Comparison of ENCODE assay signal across 9 mouse cellular contexts in genomic region chr2:180894734-180895133, GRCm38 (mm10). TPM values are rescaled to one million over a fixed set of nuclear protein-coding genes. Genes with fewer than 3 reads are reported as not detected.
A peak's percentile ranks its signal among the peaks of the same experiment; 100 is the strongest.
DNase-seq lines count a peak whose midpoint lies in the region; ATAC-seq and TF ChIP-seq lines count a peak whose summit lies in the region.
"Had no signal": no experiment of that assay in that cellular context is flagged by ENCODE, and none has a peak within 500 bp of the region (broad histone marks: within the 10 kb centered on the region; RNA-seq: fewer than 3 reads in every experiment).

No protein-coding gene starts in this region.

- no peak for TF ChIP-seq POLR2A in heart, adult 2 months (IDR thresholded peaks at IDR 0.05; ENCODE audit: insufficient read depth, low read depth, low read length)

- no peak overlapping the region for H3K27ac ChIP-seq in heart, adult 2 months
- H3K27ac ChIP-seq in midbrain, embryonic 12.5 days (replicated peaks), result peak overlapping the region; percentile 100

- H3K9ac ChIP-seq in heart, adult 2 months (ENCODE audit: low read depth, low read length), result no peak overlapping the region
- H3K9ac ChIP-seq in midbrain, embryonic 12.5 days (replicated peaks), result peak overlapping the region; percentile 99

- DNase-seq in heart, adult 2 months, result peak; percentile 41 to 62
- DNase-seq in heart, postnatal 25 days (ENCODE audit: low spot score), result no peak
- DNase-seq in cerebellum, postnatal 14 days, result peak; percentile 96 to 97
- peak; percentile 57 for DNase-seq in gastrocnemius, postnatal 10 days
- peak; percentile 24 for DNase-seq in kidney, adult 11 months
- DNase-seq in left cerebral cortex, postnatal 36 days (ENCODE audit: low spot score in 2 of 2), result peak; percentile 92 to 93
- DNase-seq in spleen, adult 18-20 months, result peak; percentile 28 to 50

- no peaks in the 10 kb centered on the region for H3K79me2 ChIP-seq in heart, adult 2 months (replicated peaks; ENCODE audit: control insufficient read depth, insufficient read depth, low read length)

- no peak overlapping the region for H3K4me3 ChIP-seq in heart, adult 2 months
- peak overlapping the region; percentile 96 for H3K4me3 ChIP-seq in midbrain, embryonic 12.5 days

- no peak for TF ChIP-seq EP300 in heart, adult 2 months (IDR thresholded peaks at IDR 0.05; ENCODE audit: insufficient read depth, low read depth, low read length)

- H3K4me1 ChIP-seq in heart, adult 2 months (ENCODE audit: control insufficient read depth, insufficient read depth, low read length), result no peaks in the 10 kb centered on the region; the same call in 1 of the 2 replicates
- peaks cover 62% of the 10 kb centered on the region for H3K4me1 ChIP-seq in midbrain, embryonic 12.5 days

- peaks cover 30% of the 10 kb centered on the region for H3K27me3 ChIP-seq in heart, adult 2 months (ENCODE audit: control insufficient read depth, insufficient read depth, low read length)
- H3K27me3 ChIP-seq in midbrain, embryonic 12.5 days, result no peaks in the 10 kb centered on the region

- no peaks in the 10 kb centered on the region for H3K9me3 ChIP-seq in midbrain, embryonic 12.5 days

- peak; percentile 28; the same call in 1 of the 2 replicates for ATAC-seq in midbrain, embryonic 12.5 days (ENCODE audit: low FRiP score, low read depth)
- ATAC-seq: Patski had no signal

- H3K4me2 ChIP-seq in midbrain, embryonic 12.5 days (replicated peaks), result peak overlapping the region; percentile 83

- intact Hi-C loops in heart, adult 2 months (cut with DNase I), result loop anchor here (5.0 kb wide), 1 partner anchor 97 kb away; no protein-coding TSS in a partner anchor
- intact Hi-C loops in heart, postnatal 25 days (cut with DNase I), result no loop called here
- intact Hi-C loops in left cerebral cortex, postnatal 36 days (cut with DNase I), result loop anchor here (1.0 to 5.0 kb wide), 3 partner anchors 37 to 87 kb away; no protein-coding TSS in a partner anchor

- no peaks in the 10 kb centered on the region for H3K36me3 ChIP-seq in heart, adult 2 months (ENCODE audit: control insufficient read depth, insufficient read depth, low read length)
- H3K36me3 ChIP-seq in midbrain, embryonic 12.5 days, result peaks cover 8% of the 10 kb centered on the region; the same call in 1 of the 2 replicates

- TF ChIP-seq CTCF in heart, adult 2 months (IDR thresholded peaks at IDR 0.05), result peak; percentile 75

- WGBS in heart, adult 2 months, result 3% methylated on average over 13 of the region's 13 CpGs
- WGBS in midbrain, embryonic 12.5 days, result 2% methylated on average over 13 of the region's 13 CpGs

RNA-seq across cellular contexts. Expression of gene Ythdf1, which starts 26.0 kb away (rescaled TPM):
- 10 to 100 TPM; 31.7 to 36.4 TPM for total RNA-seq in heart, adult 2 months (2021)
- polyA plus RNA-seq in heart, adult 2 months (2012; rRNA removed), result 30.8 and 51.1 TPM in 2 replicates
- 10 to 100 TPM; 35.6 to 35.7 TPM for total RNA-seq in heart, postnatal 25 days (2021)
- 10 to 100 TPM; 34.3 to 38.9 TPM for total RNA-seq in gastrocnemius, postnatal 10 days (2021)
- total RNA-seq in left cerebral cortex, postnatal 36 days (2021), result 10 to 100 TPM; 54.1 to 56.8 TPM
- polyA plus RNA-seq in midbrain, embryonic 12.5 days (2016; fragmentation: Nextera tagmentation; extraction: Ambion mirVana), result 65.2 and 67.2 TPM in 2 replicates

RNA-seq across cellular contexts. Expression of gene Birc7, which starts 34.1 kb away (rescaled TPM):
- not detected for total RNA-seq in heart, adult 2 months (2021)
- not detected in 2 replicates for polyA plus RNA-seq in heart, adult 2 months (2012; rRNA removed)
- total RNA-seq in heart, postnatal 25 days (2021), result not detected
- total RNA-seq in gastrocnemius, postnatal 10 days (2021), result not detected
- not detected for total RNA-seq in left cerebral cortex, postnatal 36 days (2021)
- polyA plus RNA-seq in midbrain, embryonic 12.5 days (2016; fragmentation: Nextera tagmentation; extraction: Ambion mirVana), result 0.36 and 0.67 TPM in 2 replicates
- polyA plus RNA-seq: Patski had no signal

RNA-seq across cellular contexts. Expression of gene Nkain4, which starts 59.8 kb away (rescaled TPM):
- total RNA-seq in heart, adult 2 months (2021), result 1 to 10 TPM; 7.0 to 7.3 TPM
- polyA plus RNA-seq in heart, adult 2 months (2012; rRNA removed), result 18.0 and 29.4 TPM in 2 replicates
- total RNA-seq in heart, postnatal 25 days (2021), result 10 to 100 TPM in 1 of 2 experiments, 1 to 10 TPM in 1; 8.0 to 11.4 TPM
- total RNA-seq in gastrocnemius, postnatal 10 days (2021), result 1 to 10 TPM; 1.4 to 2.2 TPM
- 10 to 100 TPM; 35.9 to 45.2 TPM for total RNA-seq in left cerebral cortex, postnatal 36 days (2021)
- 72.9 and 83.1 TPM in 2 replicates for polyA plus RNA-seq in midbrain, embryonic 12.5 days (2016; fragmentation: Nextera tagmentation; extraction: Ambion mirVana)
